ENCODE assay signal across 8 mouse cellular contexts in genomic region chr17:13006546-13006945, GRCm38 (mm10). TPM values are rescaled to one million over a fixed set of nuclear protein-coding genes. Genes with fewer than 3 reads are reported as not detected.
A peak's percentile ranks its signal among the peaks of the same experiment; 100 is the strongest.
DNase-seq lines count a peak whose midpoint lies in the region; ATAC-seq lines count a peak whose summit lies in the region.
"Not testable (repeated sequence)": the region's sequence is repeated elsewhere in the genome, so short reads cannot be mapped to it uniquely, and the experiment has no call there.

Sod2 (plus strand) TSS chr17:13006846.

- H3K9me3 ChIP-seq in embryonic facial prominence, embryonic 14.5 days (ENCODE audit: control insufficient read depth, low read length); limb, embryonic 15.5 days; midbrain, embryonic 11.5 days (ENCODE audit: control insufficient read depth, low read length); stomach, embryonic 16.5 days (replicated peaks; ENCODE audit: control insufficient read depth, low read length): not testable (repeated sequence)

- H3K36me3 ChIP-seq in embryonic facial prominence, embryonic 14.5 days (ENCODE audit: control insufficient read depth, insufficient read depth, low read length): peaks cover 12% of the 10 kb centered on the region
- H3K36me3 ChIP-seq in limb, embryonic 15.5 days; midbrain, embryonic 11.5 days (ENCODE audit: control insufficient read depth, insufficient read depth, low read length); stomach, embryonic 16.5 days (ENCODE audit: control insufficient read depth, insufficient read depth, low read length): not testable (repeated sequence)

- H3K4me1 ChIP-seq in embryonic facial prominence, embryonic 14.5 days (ENCODE audit: control insufficient read depth, insufficient read depth, low read length); midbrain, embryonic 11.5 days (ENCODE audit: control insufficient read depth, insufficient read depth, low read length): not testable (repeated sequence)
- peaks cover 10% of the 10 kb centered on the region for H3K4me1 ChIP-seq in limb, embryonic 15.5 days
- H3K4me1 ChIP-seq in stomach, embryonic 16.5 days (ENCODE audit: control insufficient read depth, insufficient read depth, low read length): peaks cover 13% of the 10 kb centered on the region

- not testable (repeated sequence) for DNase-seq in embryonic facial prominence, embryonic 14.5 days (ENCODE audit: low spot score); gastrocnemius, postnatal 4 days (ENCODE audit: low spot score in 2 of 2); layer of hippocampus, adult 18-20 months (ENCODE audit: low spot score in 2 of 2); midbrain, embryonic 11.5 days (ENCODE audit: low spot score, missing footprints)

- H3K27me3 ChIP-seq in embryonic facial prominence, embryonic 14.5 days (replicated peaks; ENCODE audit: control insufficient read depth, insufficient read depth, low read length); limb, embryonic 15.5 days; midbrain, embryonic 11.5 days (ENCODE audit: control insufficient read depth, insufficient read depth, low read length); stomach, embryonic 16.5 days (ENCODE audit: control insufficient read depth, insufficient read depth, low read length): not testable (repeated sequence)

- not testable (repeated sequence) for ATAC-seq in activated CD4-positive, CD25-positive, alpha-beta regulatory T cell, adult 4 months; embryonic facial prominence, embryonic 14.5 days (ENCODE audit: low read depth); hematopoietic stem cell, adult 5-6 weeks (replicated peaks in 1 of 2; ENCODE audit: insufficient read depth in 1 of 2, low FRiP score in 2 of 2, low TSS enrichment in 1 of 2, low read depth in 1 of 2, poor library complexity in 2 of 2, severe bottlenecking in 2 of 2); limb, embryonic 15.5 days (ENCODE audit: insufficient number of reproducible peaks, low FRiP score, low TSS enrichment, low read depth); midbrain, embryonic 11.5 days (ENCODE audit: low FRiP score); stomach, embryonic 16.5 days (ENCODE audit: insufficient read depth, low FRiP score)

- H3K27ac ChIP-seq in embryonic facial prominence, embryonic 14.5 days (replicated peaks; ENCODE audit: low read depth, low read length): 0 out of 2 replicates have a peak within 1 kb of the TSS, but pooled peaks have one; percentile 19
- H3K27ac ChIP-seq in limb, embryonic 15.5 days: peak within 1 kb of the TSS; percentile 69
- H3K27ac ChIP-seq in midbrain, embryonic 11.5 days (ENCODE audit: low read depth, low read length): peak within 1 kb of the TSS; percentile 17
- peak within 1 kb of the TSS; percentile 59 for H3K27ac ChIP-seq in stomach, embryonic 16.5 days (ENCODE audit: low read length)

- H3K4me3 ChIP-seq in embryonic facial prominence, embryonic 14.5 days (ENCODE audit: low read depth, low read length): peak within 1 kb of the TSS; percentile 64
- peak within 1 kb of the TSS; percentile 91 for H3K4me3 ChIP-seq in limb, embryonic 15.5 days
- H3K4me3 ChIP-seq in midbrain, embryonic 11.5 days (ENCODE audit: low read depth, low read length): peak within 1 kb of the TSS; percentile 78
- peak within 1 kb of the TSS; percentile 82 for H3K4me3 ChIP-seq in stomach, embryonic 16.5 days (replicated peaks; ENCODE audit: low read length)

- 95% methylated on average over 2 of the region's 2 CpGs for WGBS in embryonic facial prominence, embryonic 14.5 days
- 93% methylated on average over 2 of the region's 2 CpGs for WGBS in limb, embryonic 15.5 days
- WGBS in midbrain, embryonic 11.5 days: 85% methylated on average over 2 of the region's 2 CpGs
- 93% methylated on average over 2 of the region's 2 CpGs for WGBS in stomach, embryonic 16.5 days

- H3K4me2 ChIP-seq in embryonic facial prominence, embryonic 14.5 days (ENCODE audit: low read depth, low read length): peak within 1 kb of the TSS; percentile 85
- peak within 1 kb of the TSS; percentile 71 for H3K4me2 ChIP-seq in limb, embryonic 15.5 days
- H3K4me2 ChIP-seq in midbrain, embryonic 11.5 days: peak within 1 kb of the TSS; percentile 83
- H3K4me2 ChIP-seq in stomach, embryonic 16.5 days (ENCODE audit: low read depth, low read length): peak within 1 kb of the TSS; percentile 86

- H3K9ac ChIP-seq in embryonic facial prominence, embryonic 14.5 days (ENCODE audit: low read depth, low read length): peak within 1 kb of the TSS; percentile 76
- H3K9ac ChIP-seq in limb, embryonic 15.5 days: peak within 1 kb of the TSS; percentile 58
- peak within 1 kb of the TSS; percentile 74 for H3K9ac ChIP-seq in midbrain, embryonic 11.5 days (ENCODE audit: low read length)
- H3K9ac ChIP-seq in stomach, embryonic 16.5 days (ENCODE audit: low read length): peak within 1 kb of the TSS; percentile 70

RNA-seq across cellular contexts. Expression of gene Sod2, which starts in this region (rescaled TPM):
- 10 to 100 TPM; 62.4 to 64.0 TPM for polyA plus RNA-seq in activated CD4-positive, CD25-positive, alpha-beta regulatory T cell, adult 4 months (2017; shearing (Covaris generic))
- polyA plus RNA-seq in embryonic facial prominence, embryonic 14.5 days (2014; fragmentation: Nextera tagmentation; extraction: Ambion mirVana): 117 and 136 TPM in 2 replicates
- total RNA-seq in gastrocnemius, postnatal 4 days (2021): 100 to 1,000 TPM; 184 to 217 TPM
- 54.6 and 73.5 TPM in 2 replicates for total RNA-seq in hematopoietic stem cell, adult 5-6 weeks (2017)
- 100 to 1,000 TPM; 270 to 271 TPM for total RNA-seq in layer of hippocampus, adult 18-20 months (2021)
- polyA plus RNA-seq in limb, embryonic 15.5 days (2015; fragmentation: Nextera tagmentation; extraction: Ambion mirVana): 89.2 and 111 TPM in 2 replicates
- polyA plus RNA-seq in midbrain, embryonic 11.5 days (2014; fragmentation: Nextera tagmentation; extraction: Ambion mirVana): 114 and 120 TPM in 2 replicates
- polyA plus RNA-seq in stomach, embryonic 16.5 days (2015; fragmentation: Nextera tagmentation; extraction: Ambion mirVana): 125 and 130 TPM in 2 replicates

Comparison
In these comparisons a context has a peak if more than half of its experiments do, and no peak if none do; other contexts are left out.
1. H3K27ac ChIP-seq: peak in every context shown above with its lines; median percentile 69 in limb, embryonic 15.5 days; 59 in stomach, embryonic 16.5 days; 19 in embryonic facial prominence, embryonic 14.5 days; 17 in midbrain, embryonic 11.5 days.